Mouse (Mus musculus) embryo, embryonic 10 days (tissue): ENCODE measurements around the gene Psmb8.

ENCODE experiments used
- DNase-seq: peaks from one replicate; pipeline ENCODE4 v3.0.0-alpha.2; 2015; ENCODE audit warnings: low spot score

The Psmb8 gene

DNA sequence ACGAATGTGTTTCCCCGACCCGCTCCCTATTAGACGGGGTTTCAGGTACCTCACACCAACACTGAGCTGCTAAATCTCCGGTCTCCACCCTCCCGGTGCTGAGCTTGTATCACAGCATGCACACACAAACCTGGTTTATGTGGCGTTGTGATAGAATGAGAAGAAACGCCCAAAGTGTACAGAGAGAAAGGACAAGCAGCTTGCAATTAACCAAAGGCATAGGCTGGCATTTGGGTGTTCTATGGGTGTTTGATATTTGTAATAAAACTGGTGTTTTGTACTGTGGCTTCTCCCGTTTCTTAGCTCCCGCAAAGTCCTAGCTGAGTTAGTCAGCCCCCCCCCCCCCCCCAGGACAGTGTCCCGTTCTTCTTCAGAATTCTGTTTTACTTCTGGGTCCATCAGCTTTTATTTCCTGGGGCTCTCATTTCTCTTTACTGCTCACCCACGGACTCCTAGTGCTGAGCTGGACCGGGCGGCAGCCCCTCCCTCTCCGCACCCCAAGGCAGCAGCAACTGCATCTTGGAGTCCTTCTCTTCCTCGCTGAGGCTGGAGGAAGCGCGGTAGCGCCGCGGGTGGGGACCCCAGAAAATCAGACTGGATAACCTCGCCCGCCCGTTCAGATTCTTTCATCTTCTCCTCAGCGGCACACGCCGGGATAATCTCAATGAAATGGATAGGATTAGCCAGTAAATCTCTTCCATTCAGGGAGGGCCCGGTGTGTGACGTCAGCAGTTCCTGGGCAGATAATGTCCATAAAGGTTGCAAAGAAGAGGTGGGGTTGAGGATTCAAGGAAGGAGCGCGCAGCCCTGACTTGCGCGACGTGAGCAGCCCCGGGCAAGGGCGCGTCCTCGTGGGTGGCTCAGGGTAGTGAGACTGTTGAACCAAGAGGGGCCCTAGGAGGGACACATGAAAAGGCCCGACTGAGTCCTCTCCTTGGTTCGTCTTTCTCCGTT is at the start of gene Psmb8:
Gene Psmb8, plus strand, starts transcription at position 781 of the 954 bp plus-strand sequence.
- peak; percentile 91 for DNase-seq

DNA sequence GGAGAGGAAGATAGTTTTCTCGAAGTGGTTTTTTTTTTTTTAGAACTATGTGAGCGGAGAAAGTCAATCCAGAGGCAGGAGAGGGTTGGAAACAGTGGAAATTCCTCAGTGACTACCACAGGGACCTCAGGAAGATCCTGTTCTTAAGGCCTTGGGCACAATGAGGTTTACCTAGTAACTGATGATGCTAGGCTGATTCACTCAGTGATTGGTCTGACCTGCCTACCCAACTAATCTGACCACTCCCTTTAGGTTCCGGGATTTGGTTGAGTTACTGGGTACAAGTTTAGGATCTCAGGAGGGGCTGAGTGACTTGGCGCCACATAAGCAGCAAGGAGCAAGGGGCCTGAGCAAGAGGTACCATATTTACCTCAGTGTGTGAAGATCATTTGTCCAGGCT is 44.6 kb upstream of the Psmb8 start, which contains the start of gene H2-DMb1:
Gene H2-DMb1, plus strand, starts transcription at position 150 of the 400 bp plus-strand sequence.
- DNase-seq, result peak; percentile 68

GRCm38 (mm10) chr17:34155534-34155933 is 42.0 kb upstream of the Psmb8 start:
- DNase-seq, result no peak

GRCm38 (mm10) chr17:34164202-34164895 is 33.2 kb upstream of the Psmb8 start:
- peak; percentile 47 for DNase-seq

DNA sequence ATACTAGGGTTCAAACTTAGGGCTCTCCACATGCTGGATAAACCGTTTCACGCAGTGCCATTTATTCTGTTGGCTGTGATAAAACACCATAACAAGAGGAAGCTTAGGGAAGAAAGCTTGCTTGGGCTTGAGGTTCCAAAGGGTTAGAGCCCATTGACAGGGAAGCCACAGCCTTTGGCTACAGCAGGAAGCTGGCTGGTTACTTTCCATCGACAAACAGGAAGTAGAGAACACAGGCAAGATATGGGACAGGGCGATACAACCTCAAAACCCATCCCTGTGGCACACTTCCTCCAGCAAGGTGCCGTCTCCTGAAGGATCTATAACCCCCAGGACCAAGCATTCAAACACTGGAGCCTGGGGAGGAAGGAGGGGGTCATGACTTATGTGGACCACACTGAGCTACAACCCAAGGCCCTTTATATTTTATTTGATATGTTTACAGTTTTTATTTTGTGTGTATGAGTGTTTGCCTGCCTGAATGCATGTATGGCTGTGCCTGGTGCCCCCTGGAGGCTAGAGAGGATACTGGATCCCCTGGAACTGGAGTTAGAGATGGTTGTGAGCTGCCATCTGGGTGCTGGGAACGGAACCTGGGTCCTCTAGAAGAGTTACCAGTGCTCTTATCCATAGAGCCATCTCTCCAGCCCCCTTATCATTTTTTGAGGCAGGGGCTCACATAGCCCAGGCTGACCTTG is 32.3 kb upstream of the Psmb8 start:
- DNase-seq, result no peak

GRCm38 (mm10) chr17:34169279-34169678 is 28.2 kb upstream of the Psmb8 start:
- peak; percentile 60 for DNase-seq

GRCm38 (mm10) chr17:34170487-34170876 is 27.0 kb upstream of the Psmb8 start:
- DNase-seq, result no peak

DNA sequence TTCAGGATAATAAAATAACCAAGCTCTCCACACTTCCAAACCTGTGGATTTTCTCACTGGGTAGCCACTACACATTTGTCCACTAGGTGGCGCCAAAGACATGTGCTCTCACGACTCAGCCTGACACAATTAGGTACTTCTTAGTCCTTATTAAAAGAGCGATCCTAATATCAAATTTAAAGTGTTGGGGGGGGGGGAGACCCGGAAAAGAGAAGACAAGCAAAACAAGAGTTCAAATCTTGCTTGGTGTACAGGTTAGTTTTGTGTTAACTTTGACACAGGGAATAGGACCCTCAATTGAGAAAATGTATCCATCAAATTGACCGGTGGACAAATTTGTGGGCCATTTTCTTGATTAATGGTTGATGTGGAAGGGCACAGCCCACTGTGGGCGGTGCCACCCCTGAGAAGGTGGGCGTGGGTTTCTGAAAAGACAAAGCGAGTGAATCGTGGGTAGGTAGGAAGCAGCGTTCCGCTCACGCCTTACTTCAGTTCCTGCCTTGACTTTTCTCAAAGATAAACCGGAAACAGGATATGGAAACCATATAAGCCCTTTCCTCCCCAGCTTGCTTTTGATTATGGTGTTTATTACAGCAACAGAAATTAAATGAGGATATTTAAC is 26.5 kb upstream of the Psmb8 start:
- peak; percentile 85 for DNase-seq

DNA sequence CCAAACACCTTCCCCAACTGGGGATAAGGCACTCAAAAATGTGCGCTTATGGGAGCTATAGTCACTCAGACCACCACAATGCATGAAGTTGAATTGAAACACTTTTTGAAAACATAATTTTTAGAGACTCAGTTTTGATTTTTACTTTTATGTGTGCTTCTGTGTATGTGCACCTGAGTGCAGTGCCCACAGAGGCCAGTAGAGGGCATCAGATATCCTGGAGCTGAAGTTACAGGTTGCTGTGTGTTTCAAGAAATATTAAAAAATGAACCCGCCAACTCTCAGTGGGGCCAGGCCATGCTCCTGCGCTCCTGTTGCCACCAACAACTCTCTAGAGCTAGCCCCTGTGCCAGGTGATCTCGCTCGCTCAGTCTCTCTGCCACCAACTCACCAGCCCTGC is 25.0 kb upstream of the Psmb8 start:
- no peak for DNase-seq

DNA sequence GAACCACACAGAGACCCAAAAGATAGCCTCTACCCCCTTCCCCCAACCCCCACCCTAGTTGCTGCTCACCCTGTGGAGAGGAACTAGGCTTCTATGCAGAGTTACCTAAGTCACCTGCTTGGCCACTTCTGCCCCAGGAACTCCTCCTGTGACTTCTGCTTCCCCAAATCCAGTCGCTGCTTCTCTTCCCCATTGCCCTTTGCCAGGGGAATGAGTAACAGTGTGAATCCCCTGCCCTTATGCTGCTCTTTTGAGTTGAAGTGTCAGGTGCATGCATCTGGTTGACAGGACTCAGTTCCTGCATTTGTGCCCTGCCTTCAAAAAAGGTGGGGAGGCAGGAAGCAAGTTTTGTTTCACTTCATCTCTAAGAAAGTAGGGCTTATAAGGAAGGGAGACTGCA is 23.4 kb upstream of the Psmb8 start:
- no peak for DNase-seq

- DNase-seq, result no peak
These were observed 20.3 kb upstream of the Psmb8 start for GRCm38 (mm10) chr17:34177179-34177578.

DNA sequence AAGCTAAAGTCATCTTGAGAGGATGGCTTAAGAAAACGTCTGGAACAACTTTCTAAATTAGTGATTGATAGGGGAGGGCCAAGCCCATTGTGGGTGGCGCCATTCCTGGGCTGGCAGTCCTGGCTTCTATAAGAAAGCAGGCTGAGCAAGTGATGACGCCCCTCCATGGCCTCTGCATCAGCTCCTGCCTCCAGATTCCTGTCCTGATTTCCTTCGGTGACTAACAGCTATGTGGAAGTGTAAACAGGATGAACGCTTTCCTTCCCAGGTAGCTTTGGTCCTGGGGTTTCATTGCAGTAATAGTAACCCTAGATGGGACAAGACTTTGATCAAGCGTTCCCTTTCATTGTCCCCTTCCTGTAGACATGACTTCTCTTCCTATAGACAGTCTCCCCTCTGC is 18.5 kb upstream of the Psmb8 start:
- no peak for DNase-seq

DNA sequence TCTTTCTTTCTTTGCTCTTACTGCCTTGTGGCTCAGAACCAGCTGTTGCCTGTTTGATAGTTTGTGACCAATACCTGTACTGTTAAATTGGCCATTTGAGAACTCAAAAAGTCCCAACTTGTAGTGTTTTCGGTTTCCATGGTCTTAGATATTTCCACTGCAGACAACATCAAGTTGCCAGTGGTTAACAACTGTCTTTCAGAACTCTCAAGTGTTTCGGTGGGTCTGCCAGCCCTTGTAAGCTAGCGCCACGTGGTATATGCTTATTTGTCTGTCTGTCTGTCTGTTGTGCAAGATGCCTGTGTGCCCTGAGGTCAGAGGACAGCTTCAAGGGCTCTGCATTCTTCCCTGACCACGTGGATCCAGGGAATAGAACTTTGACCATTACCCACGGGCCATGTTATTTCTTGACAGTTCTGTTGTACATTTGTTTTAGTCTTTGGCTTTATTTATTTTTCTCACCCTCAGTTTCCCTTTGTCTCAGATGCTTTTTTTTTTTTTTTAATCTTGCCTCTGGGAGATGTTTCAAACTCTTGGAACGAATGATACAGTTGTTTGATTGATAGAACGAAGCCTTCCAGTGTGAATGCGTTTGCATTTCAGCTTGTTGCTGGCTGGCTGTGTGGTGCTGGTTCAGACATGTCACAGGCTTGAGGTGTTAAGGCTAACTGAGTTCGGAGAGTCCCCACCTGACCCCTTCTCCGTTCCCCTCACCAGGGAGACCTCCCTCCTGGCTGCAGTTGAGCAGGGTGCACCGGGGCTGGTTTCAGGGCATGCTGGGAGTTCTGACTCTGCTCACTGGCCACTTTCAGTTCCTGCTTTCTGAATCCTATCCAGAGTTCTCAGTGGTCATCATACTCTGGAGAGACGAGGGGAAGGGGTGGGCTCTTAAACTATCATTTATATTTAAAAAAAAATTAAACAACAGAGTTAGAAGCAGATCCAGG is 17.3 kb upstream of the Psmb8 start:
- DNase-seq, result no peak

DNA sequence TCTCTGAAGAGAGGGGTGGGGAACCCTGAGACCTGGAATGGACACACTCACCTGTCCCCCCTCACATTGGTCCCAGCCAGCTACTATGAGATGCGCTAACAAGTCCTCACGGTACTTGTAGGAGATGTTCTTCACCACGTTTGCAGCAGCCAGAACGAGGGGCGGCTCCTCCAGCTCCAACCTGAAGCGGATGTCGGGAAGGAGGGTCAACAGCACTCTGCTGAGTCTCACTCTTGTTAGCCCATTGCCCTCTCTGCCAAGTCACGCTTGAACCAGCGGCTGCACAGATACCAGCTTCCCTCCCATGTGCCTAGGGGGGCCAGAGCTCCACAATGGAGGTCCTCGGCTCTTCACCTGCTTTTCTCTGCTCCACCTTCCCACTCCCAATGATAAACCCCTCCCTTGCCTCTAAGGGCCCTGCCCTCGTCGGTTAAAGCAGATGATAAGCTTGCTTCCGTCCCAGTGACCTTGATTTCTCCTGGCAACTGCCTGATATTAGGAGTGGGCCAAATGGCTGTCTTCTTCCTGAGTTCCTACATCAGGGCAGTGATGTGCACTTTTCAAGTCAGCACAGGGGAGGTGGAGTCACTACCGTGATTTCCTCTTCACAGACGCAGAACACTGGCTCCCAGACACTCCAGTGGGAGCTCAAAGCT is 13.8 kb upstream of the Psmb8 start:
- no peak for DNase-seq

DNA sequence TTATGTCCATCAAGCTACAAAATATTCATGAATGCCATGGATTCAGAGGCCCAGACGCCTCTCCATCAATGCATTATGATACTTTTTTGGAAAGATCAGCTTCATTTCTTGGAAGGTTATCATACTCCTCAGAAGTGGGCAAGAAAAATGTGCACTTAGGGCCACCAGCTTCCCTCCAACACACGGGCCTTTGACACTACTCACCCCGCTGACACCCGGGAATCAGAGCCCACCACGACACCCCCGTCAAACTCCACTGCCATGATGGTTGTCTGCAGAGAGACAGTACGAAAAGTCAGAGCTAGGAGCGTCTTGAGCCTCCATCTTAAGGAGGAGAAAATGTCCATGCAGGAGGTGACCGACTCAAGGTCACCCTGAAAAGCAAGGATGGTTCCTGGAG is 12.0 kb upstream of the Psmb8 start:
- no peak for DNase-seq

- DNase-seq, result no peak
These were observed 10.6 kb upstream of the Psmb8 start for GRCm38 (mm10) chr17:34186885-34187260.

DNA sequence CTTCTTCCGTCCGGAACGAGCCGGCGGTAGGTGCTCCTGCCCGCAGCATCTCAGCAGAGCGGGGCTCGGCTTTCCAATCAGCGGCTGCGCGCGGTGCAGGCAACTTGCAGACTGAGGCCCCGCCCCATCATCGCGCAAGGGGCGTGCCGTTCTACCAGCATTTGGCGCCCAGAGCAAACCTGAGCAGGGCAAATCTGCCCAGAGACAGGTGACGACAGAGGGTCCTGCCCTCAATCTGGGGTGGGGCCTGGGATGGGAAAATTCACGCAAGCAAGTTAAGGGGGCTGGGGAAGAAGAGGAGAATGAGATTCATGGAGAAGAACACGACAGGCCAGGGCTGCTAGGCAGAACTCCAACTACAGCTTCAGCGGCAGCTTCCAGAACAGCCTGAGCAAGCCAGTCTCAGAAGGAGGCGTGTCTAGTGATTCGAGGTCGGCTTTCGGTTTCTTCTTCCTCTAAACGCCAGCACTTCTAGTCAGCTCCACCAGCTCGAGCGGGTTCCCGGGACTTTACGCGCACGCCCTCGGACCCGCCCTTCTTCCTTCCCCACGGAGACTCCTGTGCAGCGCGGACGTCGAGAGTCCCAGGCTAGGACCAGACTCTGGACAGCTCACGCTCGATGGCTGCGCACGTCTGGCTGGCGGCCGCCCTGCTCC is 10.1 kb upstream of the Psmb8 start, which contains the start of the genes Tap1 and Psmb9:
Gene Tap1, plus strand, starts transcription at position 293 of the 656 bp plus-strand sequence.
Gene Psmb9, minus strand, starts transcription at position 504 of the 656 bp plus-strand sequence.
- peak; percentile 97 for DNase-seq

DNA sequence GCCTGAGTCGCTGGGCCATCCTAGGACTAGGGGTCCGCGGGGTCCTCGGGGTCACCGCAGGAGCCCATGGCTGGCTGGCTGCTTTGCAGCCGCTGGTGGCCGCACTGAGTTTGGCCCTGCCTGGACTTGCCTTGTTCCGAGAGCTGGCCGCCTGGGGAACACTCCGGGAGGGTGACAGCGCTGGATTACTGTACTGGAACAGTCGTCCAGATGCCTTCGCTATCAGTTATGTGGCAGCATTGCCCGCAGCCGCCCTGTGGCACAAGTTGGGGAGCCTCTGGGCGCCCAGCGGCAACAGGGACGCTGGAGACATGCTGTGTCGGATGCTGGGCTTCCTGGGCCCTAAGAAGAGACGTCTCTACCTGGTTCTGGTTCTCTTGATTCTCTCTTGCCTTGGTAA is 9.5 kb upstream of the Psmb8 start:
- no peak for DNase-seq

DNA sequence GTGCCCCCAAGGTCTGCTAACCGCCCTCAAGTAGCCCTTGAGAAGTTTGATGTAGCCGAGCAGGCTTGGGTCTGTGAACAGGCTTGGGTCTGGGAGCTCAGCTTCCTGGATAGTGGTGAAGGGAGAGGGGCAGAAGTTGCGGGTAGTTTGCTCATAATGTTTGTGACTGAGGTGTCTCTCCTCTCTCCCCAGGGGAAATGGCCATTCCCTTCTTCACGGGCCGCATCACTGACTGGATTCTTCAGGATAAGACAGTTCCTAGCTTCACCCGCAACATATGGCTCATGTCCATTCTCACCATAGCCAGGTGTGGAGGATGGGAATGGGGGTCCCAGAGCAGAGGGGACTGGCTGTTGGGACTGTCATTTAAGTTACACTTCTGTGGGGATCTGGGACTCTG is 8.5 kb upstream of the Psmb8 start:
- no peak for DNase-seq

DNA sequence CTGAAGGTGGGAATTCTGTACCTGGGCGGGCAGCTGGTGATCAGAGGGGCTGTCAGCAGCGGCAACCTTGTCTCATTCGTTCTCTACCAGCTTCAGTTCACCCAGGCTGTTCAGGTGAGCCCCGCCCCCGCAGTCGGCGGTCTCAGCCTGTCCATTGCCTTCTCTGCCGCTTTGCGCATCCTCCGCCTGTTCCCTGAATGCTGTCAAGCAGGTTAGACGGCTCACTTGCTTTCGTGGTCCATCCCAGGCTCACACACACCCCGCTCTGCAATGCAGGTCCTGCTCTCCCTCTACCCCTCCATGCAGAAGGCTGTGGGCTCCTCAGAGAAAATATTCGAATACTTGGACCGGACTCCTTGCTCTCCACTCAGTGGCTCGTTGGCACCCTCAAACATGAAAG is 4.7 kb upstream of the Psmb8 start:
- DNase-seq, result peak; percentile 31
